Mouse (Mus musculus) bone marrow, adult 2 months (tissue): ENCODE results near the gene D030056L22Rik.

ENCODE experiments used
- CTCF ChIP-seq: fragments of 200-500 bp; IDR thresholded peaks from 2 replicates; pipeline ENCODE4 v1.5.1; 2011; ENCODE audit warnings: low read length, control low read depth; ENCODE audit not compliant: control insufficient read depth, insufficient read depth
- POLR2A ChIP-seq: fragments of 200-500 bp; IDR thresholded peaks from 2 replicates; pipeline ENCODE4 v1.6.1; 2011; ENCODE audit warnings: low read depth, mild to moderate bottlenecking, control low read depth, low read length, borderline replicate concordance; ENCODE audit not compliant: control insufficient read depth

DNA sequence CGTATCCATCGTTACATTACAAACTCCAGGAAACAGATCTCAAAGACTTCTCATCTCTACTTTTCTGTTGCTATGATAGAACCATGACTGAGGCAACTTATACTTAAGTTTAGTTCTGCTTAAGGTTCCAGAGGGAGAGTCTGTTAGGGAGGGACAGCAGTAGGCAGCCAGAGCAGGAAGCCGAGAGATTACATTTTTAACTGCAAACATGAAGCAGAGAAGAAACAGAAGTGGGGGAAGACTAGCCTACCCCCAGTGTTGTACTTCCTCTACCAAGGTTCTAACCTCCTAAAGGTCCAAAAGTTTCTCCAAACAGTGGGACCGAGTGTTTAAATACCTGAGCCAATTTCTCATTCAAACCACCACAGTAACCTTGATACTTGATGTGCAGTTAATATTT lies 22.9 kb downstream of the D030056L22Rik start:
- TF ChIP-seq CTCF (no peak), POLR2A (no peak)
